Mouse (Mus musculus) cerebellum, adult 9-11 months (tissue): ENCODE data around the gene Lrrd1.
"Not testable (repeated sequence)": the region's sequence is repeated elsewhere in the genome, so short reads cannot be mapped to it uniquely, and the experiment has no call there.

Experiments used
- DNase-seq: peaks from one replicate; pipeline ENCODE4 v3.0.0; 2022

The Lrrd1 gene

GRCm38 (mm10) chr5:3845026-3845425, at the start of gene Lrrd1:
Gene Lrrd1 (plus strand): TSS chr5:3845173.
- DNase-seq, result no peak

GRCm38 (mm10) chr5:3797101-3797500, 47.9 kb upstream of the Lrrd1 start:
- not testable (repeated sequence) for DNase-seq

- not testable (repeated sequence) for DNase-seq
Measured at GRCm38 (mm10) chr5:3798656-3799055, 46.3 kb upstream of the Lrrd1 start.

- no peak for DNase-seq
Measured at GRCm38 (mm10) chr5:3800041-3800440, 44.9 kb upstream of the Lrrd1 start.

- no peak for DNase-seq
Measured at GRCm38 (mm10) chr5:3800881-3801280, 44.1 kb upstream of the Lrrd1 start.

GRCm38 (mm10) chr5:3801672-3802432, 43.1 kb upstream of the Lrrd1 start:
- DNase-seq, result no peak

- peak; percentile 91 for DNase-seq
Measured at GRCm38 (mm10) chr5:3802433-3803291, 42.3 kb upstream of the Lrrd1 start, which contains the start of the genes Ankib1 and Krit1. Gene Ankib1 (minus strand): TSS chr5:3802925. Gene Krit1 (plus strand): TSS chr5:3803184.

- DNase-seq, result no peak
Measured at GRCm38 (mm10) chr5:3803292-3804165, 41.4 kb upstream of the Lrrd1 start.

- DNase-seq, result no peak
Measured at GRCm38 (mm10) chr5:3808472-3808871, 36.5 kb upstream of the Lrrd1 start.

- no peak for DNase-seq
Measured at GRCm38 (mm10) chr5:3834107-3834506, 10.9 kb upstream of the Lrrd1 start.

- no peak for DNase-seq
Measured at GRCm38 (mm10) chr5:3870161-3870560, 25.2 kb downstream of the Lrrd1 start.

GRCm38 (mm10) chr5:3872348-3872747, 27.4 kb downstream of the Lrrd1 start:
- no peak for DNase-seq

GRCm38 (mm10) chr5:3873485-3873884, 28.5 kb downstream of the Lrrd1 start:
- DNase-seq, result no peak

GRCm38 (mm10) chr5:3886862-3887261, 41.9 kb downstream of the Lrrd1 start:
- DNase-seq, result not testable (repeated sequence)

GRCm38 (mm10) chr5:3889201-3889600, 44.2 kb downstream of the Lrrd1 start:
- DNase-seq, result no peak

- DNase-seq, result peak; percentile 65
Measured at GRCm38 (mm10) chr5:3893459-3894293, 48.7 kb downstream of the Lrrd1 start, which contains the start of gene Mterf1a. Gene Mterf1a (minus strand): TSS chr5:3893933.

GRCm38 (mm10) chr5:3894294-3894619, 49.3 kb downstream of the Lrrd1 start:
- DNase-seq, result peak; percentile 9

- no peak for DNase-seq
Measured at GRCm38 (mm10) chr5:3905471-3905870, 60.5 kb downstream of the Lrrd1 start.
